ENCODE assay signal across 8 mouse cellular contexts in genomic region chr17:73108170-73108887, GRCm38 (mm10). TPM values are rescaled to one million over a fixed set of nuclear protein-coding genes. Genes with fewer than 3 reads are reported as not detected.
DNase-seq lines count a peak whose midpoint lies in the region; ATAC-seq lines count a peak whose summit lies in the region.

No protein-coding gene starts in this region.

- no peaks in the 10 kb centered on the region for H3K27me3 ChIP-seq in hindbrain, embryonic 10.5 days (ENCODE audit: insufficient read depth, poor library complexity, severe bottlenecking)
- no peaks in the 10 kb centered on the region for H3K27me3 ChIP-seq in limb, embryonic 13.5 days
- no peaks in the 10 kb centered on the region; the same call in 1 of the 2 replicates for H3K27me3 ChIP-seq in neural tube, embryonic 13.5 days

- ATAC-seq in cerebellum, adult (ENCODE audit: insufficient number of reproducible peaks, low FRiP score, low TSS enrichment), result peak; percentile 46
- ATAC-seq in common myeloid progenitor, adult 5-6 weeks (replicated peaks; ENCODE audit: low read depth, poor library complexity, severe bottlenecking), result peak; percentile 7; the same call in 1 of the 2 replicates
- ATAC-seq in limb, embryonic 13.5 days (ENCODE audit: low FRiP score, low read depth), result peak; percentile 45
- ATAC-seq in neural tube, embryonic 13.5 days (ENCODE audit: low read depth), result peak; percentile 84

- peak overlapping the region; percentile 89 for H3K9ac ChIP-seq in limb, embryonic 13.5 days
- peak overlapping the region; percentile 94 for H3K9ac ChIP-seq in neural tube, embryonic 13.5 days

- H3K4me3 ChIP-seq in hindbrain, embryonic 10.5 days, result peak overlapping the region; percentile 92
- peak overlapping the region; percentile 91 for H3K4me3 ChIP-seq in limb, embryonic 13.5 days
- peak overlapping the region; percentile 91 for H3K4me3 ChIP-seq in neural tube, embryonic 13.5 days

- peak overlapping the region; percentile 92 for H3K27ac ChIP-seq in hindbrain, embryonic 10.5 days
- H3K27ac ChIP-seq in limb, embryonic 13.5 days, result peak overlapping the region; percentile 65; the same call in 1 of the 2 replicates
- H3K27ac ChIP-seq in neural tube, embryonic 13.5 days (replicated peaks), result peak overlapping the region; percentile 76

- no peaks in the 10 kb centered on the region for H3K36me3 ChIP-seq in hindbrain, embryonic 10.5 days
- no peaks in the 10 kb centered on the region for H3K36me3 ChIP-seq in limb, embryonic 13.5 days
- H3K36me3 ChIP-seq in neural tube, embryonic 13.5 days, result no peaks in the 10 kb centered on the region

- WGBS in hindbrain, embryonic 10.5 days, result 7% methylated on average over 35 of the region's 35 CpGs
- 4% methylated on average over 35 of the region's 35 CpGs for WGBS in limb, embryonic 13.5 days
- WGBS in neural tube, embryonic 13.5 days, result 5% methylated on average over 35 of the region's 35 CpGs

- no peaks in the 10 kb centered on the region for H3K9me3 ChIP-seq in hindbrain, embryonic 10.5 days
- no peaks in the 10 kb centered on the region for H3K9me3 ChIP-seq in limb, embryonic 13.5 days
- H3K9me3 ChIP-seq in neural tube, embryonic 13.5 days, result no peaks in the 10 kb centered on the region

- H3K4me1 ChIP-seq in hindbrain, embryonic 10.5 days (replicated peaks), result peaks cover 23% of the 10 kb centered on the region
- peaks cover 19% of the 10 kb centered on the region for H3K4me1 ChIP-seq in limb, embryonic 13.5 days
- peaks cover 16% of the 10 kb centered on the region for H3K4me1 ChIP-seq in neural tube, embryonic 13.5 days (replicated peaks)

- DNase-seq in cerebellum, postnatal 25 days, result no peak
- DNase-seq in 416B (ENCODE audit: low read depth), result peak; percentile 24
- no peak for DNase-seq in hindbrain, embryonic 10.5 days (ENCODE audit: low spot score)
- no peak for DNase-seq in thymus, postnatal 0 days (ENCODE audit: low spot score)

- H3K4me2 ChIP-seq in limb, embryonic 13.5 days (replicated peaks), result peak overlapping the region; percentile 84
- peak overlapping the region; percentile 96 for H3K4me2 ChIP-seq in neural tube, embryonic 13.5 days

RNA-seq across cellular contexts. Expression of gene Lclat1, which starts 0.5 kb away (rescaled TPM):
- 5.7 and 11.1 TPM in 2 replicates for total RNA-seq in common myeloid progenitor, adult 5-6 weeks (2017)
- 9.8 and 10.5 TPM in 2 replicates for polyA plus RNA-seq in hindbrain, embryonic 10.5 days (2016; fragmentation: Nextera tagmentation; extraction: Ambion mirVana)
- polyA plus RNA-seq in limb, embryonic 13.5 days (2015; fragmentation: Nextera tagmentation; extraction: Ambion mirVana), result 7.4 and 9.9 TPM in 2 replicates
- polyA plus RNA-seq in neural tube, embryonic 13.5 days (2015; fragmentation: Nextera tagmentation; extraction: Ambion mirVana), result 10.9 and 15.5 TPM in 2 replicates
- 4.5 and 5.4 TPM in 2 replicates for polyA plus RNA-seq in thymus, postnatal 0 days (2015; fragmentation: Nextera tagmentation; extraction: Ambion mirVana)

Comparison
In these comparisons a context has a peak if more than half of its experiments do, and no peak if none do; other contexts are left out.
1. ATAC-seq: peak in every context shown above with its lines; median percentile 84 in neural tube, embryonic 13.5 days; 46 in cerebellum, adult; 45 in limb, embryonic 13.5 days; 7 in common myeloid progenitor, adult 5-6 weeks.